Mouse (Mus musculus): ENCODE data around the gene Pomt2.

The Pomt2 gene

DNA sequence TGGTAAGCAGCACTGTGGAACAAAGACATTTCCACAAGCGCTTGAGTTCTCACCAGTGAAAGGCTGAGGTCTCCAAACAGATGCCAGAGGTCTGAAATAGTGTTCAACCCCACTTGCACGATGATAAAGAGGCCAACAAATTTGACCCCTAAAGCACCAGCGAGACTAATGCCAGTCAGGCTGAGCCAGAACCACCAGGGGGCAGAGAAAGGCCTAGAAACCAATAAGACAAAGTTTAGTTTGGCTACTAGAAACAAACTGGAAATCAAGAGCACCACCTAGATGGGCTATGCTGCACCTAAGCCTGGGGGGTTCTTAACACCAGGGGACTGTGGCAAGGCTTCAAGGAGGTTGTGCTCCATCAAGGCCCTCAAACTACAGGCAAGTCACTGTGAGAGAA lies 16.1 kb downstream of the Pomt2 start:
- intact Hi-C loops (cut with DNase I): loop anchor here (5.0 to 10.0 kb wide), 2 partner anchors 111 to 203 kb away; no protein-coding TSS in a partner anchor

DNA sequence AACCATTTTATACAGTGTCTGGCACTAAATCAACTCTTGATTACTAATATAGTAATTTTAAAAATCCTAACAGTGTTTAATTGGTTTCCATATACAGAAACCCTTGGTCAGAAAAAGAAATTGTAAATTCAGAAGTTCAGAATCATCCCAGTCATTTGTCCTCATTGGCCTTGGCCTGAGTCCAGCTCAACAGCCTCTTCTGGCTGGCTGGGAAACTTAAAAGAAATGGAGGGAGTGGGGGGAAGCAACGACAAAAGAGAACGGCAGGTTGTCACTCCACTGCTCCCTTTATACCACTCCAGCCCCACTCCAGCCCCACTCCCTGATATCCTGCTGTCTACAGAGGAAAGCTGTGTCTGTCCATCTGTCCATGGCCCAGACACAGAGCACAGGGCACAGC lies 16.6 kb downstream of the Pomt2 start:
- intact Hi-C loops (cut with DNase I): loop anchor here (5.0 to 10.0 kb wide), 2 partner anchors 111 to 204 kb away; no protein-coding TSS in a partner anchor

DNA sequence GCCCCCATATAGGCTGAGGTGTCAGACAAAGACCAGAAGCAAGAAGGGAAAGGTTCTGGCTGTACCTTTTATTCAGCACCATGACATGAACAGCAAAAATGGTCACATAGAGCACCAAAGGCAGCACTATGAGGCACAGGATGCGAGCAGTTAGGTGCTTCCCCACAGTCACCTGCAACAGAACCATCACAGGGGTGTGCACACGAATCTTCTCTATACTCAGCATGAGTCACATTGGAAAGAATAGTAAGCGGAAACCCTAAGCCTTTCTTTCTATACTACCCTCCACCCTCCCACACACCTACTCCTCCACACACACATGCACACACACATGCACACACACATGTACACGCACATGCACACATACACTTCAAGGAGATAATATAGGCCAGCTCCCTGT lies 17.5 kb downstream of the Pomt2 start:
- intact Hi-C loops (cut with DNase I): loop anchor here (5.0 to 10.0 kb wide), 2 partner anchors 112 to 205 kb away; no protein-coding TSS in a partner anchor

DNA sequence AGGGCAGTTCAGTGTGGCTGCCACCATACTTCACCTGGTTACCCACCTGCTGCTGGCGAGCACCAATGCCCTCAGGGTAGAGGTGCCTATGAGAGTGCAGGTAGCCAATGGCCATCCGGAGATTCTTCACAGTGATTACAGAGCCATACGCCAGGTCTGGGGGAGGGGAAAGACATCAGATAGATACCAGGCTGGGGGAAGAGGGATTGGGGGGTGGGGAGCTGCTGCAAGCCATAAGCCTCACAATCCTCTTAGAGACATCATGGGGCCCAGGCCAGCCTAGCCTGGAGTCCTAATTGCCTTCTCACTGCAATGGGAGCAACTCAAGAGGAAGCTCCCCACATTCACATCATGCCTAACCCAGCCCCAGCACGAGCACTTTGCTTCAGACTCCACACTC lies 20.5 kb downstream of the Pomt2 start:
- intact Hi-C loops (cut with DNase I): no loop called here

DNA sequence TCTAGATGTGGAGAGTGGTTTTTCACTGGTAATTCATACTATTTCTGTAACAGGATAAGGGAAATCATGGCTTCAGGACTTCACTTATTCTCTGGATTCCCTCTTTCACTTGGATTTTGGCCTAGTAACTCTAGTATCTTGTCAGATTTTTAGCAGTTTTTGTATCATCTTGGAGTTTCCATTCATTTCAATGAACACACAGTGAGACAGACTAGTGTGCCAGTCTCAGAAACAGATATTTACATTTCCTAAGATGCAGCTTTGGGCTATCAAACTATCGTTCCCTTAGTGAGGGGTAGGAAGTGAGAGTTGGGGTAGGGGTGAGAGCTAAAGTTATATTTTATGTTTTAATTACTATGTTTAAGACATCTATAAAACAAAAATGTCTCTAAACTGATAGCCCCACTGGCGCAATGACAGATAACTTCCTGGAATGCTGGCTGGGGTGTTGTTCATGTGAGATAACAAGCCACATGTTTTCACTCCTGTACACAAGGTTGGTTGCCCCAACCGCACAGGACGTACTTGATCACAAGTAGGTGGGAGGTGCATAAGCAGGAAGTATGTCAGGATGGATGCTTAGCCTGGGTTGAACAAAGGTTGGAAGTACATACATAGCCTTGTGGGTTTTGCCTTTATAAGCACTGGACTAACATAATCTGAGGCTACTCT lies 25.7 kb downstream of the Pomt2 start:
- intact Hi-C loops (cut with DNase I): no loop called here

DNA sequence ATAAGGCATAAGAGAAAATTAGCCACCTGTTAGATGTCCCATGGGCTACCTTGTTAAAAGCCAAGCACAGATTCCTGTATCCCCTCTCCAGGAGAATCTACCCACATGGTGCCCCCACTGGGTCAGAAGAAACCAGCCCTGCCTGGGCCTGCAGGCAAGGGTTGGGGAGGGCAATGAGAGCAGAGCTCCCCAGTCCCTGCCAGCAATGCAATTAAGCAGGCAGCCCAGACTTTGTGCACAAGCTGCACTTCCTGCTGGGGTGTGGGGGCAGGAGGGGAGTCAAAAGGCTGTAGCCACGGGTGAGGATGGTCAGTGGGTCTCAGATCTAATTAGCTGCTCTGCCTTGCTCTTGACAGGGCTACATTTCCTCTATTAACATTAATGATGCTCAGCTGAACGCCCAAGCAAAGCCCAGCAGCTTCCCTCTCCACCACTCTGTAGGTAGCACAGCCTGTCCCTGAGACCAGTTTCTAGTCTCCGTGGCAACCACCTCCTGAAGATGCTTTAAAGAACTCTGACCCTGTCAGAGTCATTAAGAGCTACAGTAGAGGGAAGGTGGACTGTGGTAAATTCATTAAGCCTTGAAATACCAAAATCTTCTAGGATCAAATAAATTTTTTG lies 40.3 kb downstream of the Pomt2 start:
- intact Hi-C loops (cut with DNase I): no loop called here

DNA sequence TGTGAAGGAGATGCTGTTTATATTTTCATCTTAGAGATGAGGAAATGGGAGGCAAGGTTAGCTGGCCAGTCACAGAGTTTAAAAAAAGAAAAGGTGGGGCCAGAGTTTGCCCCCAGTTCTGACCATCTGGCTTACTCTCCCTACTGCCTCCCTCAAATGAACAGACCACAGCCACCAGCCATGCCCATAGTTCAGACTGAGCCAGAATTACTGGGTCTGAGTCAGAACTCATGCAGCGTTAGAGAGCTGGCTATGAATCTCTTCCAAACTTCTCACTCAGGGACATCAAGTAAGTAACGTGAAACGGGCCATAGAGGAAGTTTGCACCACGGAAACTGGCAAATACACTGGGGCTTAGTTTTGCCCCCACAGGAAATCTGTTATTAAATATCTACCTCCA lies 43.0 kb downstream of the Pomt2 start:
- intact Hi-C loops (cut with DNase I): no loop called here

DNA sequence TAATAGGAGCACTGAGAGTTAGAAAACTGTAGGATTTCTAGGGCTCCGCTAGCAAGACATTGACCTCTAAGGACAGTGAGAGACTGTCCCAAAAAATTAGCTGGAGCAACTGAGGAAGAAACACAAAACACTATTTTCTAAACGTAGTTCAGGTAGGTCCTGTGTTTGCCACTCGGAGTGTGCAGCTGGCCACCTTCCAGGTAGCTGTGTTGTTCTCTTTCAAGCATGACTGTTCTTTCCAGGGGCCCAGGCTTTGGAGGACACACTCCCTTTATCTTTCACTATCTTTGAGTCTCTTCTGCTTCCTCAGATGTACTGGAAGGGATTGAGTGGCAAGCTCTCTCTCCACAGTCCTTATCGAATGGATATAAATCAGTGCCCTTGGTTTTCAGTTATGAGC lies 44.3 kb downstream of the Pomt2 start:
- intact Hi-C loops (cut with DNase I): no loop called here

DNA sequence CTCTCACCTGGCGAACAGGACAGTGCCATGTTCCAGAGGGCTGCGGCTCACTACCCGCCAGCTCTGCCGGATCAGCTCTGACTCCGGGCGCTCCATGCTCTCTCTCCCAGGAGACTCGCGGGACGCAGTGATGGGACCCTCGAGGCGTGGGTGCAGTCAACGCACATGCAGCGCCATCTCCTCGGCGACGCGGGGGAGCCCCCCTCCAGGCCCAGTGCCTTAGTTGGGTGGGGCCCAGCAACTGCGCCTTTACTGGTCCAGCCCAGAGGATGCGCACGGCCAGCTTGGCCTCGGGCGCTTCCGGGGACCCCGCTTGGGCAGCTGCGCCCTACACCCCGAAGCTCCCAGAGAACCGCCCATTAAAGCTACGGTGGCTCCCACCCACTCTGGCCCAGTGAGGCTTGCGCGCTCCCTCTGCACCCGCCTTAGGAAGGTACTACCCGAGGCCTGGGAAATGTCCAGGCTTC lies 45.6 kb downstream of the Pomt2 start, which contains the start of gene Ngb:
Gene Ngb, minus strand, starts transcription at position 375 of the 467 bp plus-strand sequence.
- intact Hi-C loops (cut with DNase I): no loop called here

DNA sequence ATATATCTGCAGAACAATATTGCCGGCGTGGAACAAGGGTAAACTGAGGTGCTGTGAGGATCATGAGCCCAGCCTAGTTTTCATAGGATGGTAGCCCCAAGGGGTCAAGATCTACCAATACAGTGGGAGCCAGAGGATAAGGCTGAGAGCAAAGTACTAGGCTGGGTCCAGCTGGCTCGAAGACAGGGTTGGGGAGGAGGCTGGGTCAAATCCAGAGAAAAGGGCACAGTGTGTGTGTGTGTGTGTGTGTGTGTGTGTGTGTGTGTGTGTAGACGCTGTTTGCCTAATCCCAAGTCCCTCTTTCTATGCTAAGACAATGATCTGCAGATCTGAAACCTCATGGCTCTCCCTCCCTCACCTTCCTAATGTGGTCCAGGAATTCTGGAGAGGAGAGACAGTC lies 47.4 kb downstream of the Pomt2 start:
- intact Hi-C loops (cut with DNase I): no loop called here

DNA sequence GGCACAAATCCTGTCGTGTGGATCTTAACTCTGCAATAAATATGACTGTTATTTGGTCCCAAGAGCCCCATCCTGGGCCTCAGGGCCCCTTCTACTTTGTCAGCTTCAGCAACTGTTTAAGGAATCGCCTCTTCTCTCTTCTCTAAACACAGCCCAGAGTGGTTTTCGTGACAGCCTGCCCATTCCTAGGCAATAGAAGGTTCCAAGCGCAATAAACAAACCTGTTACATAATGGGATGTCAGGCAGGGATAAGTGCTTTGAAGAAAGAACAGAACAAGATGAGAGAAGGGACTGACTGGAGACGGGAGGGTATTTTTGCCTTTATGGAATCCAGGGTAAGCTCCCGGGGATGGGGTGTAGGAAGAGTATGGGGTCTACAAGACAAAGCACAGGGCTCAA lies 54.1 kb downstream of the Pomt2 start:
- intact Hi-C loops (cut with DNase I): no loop called here

DNA sequence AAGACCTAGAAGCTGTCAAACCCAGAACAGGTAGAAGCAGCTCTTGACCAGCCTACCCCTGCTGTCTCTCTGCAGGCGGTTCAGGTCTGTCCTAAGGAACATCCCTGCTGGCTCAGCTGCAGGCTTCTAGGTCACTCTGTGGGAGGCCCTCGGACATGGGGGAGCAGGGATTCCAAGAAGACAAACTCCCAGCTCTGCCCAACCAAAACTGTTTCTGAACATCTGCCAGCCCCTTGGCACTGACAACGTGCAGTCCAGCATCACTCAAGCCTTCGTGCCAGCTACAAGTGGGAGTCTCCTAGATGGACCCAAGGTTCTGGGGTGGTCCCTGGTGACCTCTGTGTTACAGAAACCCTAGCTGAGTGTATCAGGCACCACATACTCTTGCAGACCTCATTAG lies 54.5 kb downstream of the Pomt2 start:
- intact Hi-C loops (cut with DNase I): no loop called here

DNA sequence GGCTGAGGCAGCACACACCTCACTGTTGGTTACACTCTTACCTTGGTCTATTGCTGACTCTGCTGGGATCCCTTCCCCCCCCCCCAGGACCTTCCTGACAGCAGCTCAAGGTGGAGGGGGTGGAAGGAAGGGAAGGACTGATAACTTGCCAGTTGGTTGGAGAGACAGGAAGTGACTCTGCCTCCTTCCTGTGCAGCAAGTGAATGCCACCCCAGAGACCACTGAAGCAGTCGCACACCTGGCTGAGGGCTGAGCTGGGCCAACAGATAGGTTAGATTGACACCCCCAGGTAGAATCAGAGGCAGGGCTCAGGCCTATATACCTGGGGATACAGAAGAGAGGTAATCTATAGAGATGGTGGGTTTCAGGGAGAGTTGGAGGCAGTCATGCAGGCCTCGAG lies 55.9 kb downstream of the Pomt2 start:
- intact Hi-C loops (cut with DNase I): no loop called here

DNA sequence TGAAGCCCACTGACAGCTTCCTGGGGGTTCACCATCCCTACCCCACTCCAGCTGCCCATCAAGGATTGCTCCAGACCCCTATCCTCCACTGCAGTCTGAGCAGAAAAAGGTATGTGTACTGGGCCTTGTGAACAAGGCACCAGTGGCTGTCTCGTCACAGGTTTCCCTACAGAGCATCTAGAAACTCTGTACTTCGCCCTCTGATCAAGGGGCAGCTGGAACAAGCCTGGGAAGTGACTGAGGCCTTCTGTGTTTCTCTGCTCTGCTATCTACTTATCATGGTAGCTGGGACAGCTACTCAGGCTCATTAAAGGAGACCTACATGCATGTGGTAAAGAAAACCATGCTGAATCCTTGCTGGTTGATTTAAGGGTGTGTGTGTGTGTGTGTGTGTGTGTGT lies 58.1 kb downstream of the Pomt2 start:
- intact Hi-C loops (cut with DNase I): no loop called here

DNA sequence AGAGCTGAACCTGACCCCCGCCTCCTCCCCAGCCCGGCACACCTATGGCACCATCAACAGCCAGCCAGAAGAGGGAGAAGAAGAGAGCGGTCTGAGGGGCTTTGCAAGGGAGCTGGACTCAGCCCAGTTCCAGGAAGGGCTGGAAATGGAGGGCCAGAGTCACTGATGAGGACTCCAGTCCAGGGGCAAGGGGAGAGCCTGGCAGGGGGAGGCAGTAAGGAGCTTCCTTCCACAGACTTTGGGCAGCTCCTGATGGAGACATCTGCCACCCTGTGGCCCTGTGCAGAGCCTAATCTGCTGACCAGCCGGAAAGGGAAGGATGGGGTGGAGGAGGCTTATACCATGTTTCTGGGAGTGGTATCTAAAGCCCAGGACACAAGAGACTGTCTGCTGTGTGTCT lies 58.5 kb downstream of the Pomt2 start:
- intact Hi-C loops (cut with DNase I): no loop called here

DNA sequence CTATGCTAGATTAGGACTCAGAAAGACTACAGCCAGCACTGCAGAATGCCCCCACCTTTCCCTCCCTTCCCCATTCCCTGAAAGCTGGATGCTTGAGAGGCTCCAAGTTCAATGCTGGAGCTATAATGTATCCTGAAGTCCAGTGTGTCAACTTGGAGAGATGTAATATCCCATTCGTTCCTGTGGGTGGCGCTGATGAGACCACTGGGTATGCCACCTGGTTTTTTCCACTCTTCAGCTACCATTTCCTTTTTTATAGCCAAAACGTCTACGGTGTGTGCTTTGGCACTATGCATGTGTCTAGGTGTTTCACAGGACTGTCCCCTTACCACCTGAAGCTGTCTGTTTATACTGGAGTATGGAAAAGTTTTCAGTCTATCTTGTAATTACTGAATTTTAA lies 59.4 kb downstream of the Pomt2 start:
- intact Hi-C loops (cut with DNase I): no loop called here

DNA sequence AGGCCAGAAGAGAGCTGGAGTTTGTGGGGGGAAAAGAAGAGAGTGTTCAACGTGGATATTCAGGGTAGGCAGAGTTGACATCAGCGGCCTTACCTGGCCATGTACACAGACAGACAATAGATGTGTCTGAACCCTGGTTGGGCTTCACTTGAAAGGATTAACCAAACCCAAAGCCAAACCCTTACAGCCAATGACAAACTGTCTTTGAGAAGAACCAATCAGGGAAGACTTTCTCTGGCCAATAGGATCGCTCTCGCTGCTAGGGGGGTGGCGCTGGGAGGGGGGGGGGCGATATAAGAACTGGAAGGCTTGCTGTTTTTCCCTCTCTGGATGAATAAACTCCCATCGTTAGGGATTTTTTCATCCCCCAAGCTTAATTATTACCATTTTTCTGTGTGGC lies 60.5 kb downstream of the Pomt2 start:
- intact Hi-C loops (cut with DNase I): no loop called here

DNA sequence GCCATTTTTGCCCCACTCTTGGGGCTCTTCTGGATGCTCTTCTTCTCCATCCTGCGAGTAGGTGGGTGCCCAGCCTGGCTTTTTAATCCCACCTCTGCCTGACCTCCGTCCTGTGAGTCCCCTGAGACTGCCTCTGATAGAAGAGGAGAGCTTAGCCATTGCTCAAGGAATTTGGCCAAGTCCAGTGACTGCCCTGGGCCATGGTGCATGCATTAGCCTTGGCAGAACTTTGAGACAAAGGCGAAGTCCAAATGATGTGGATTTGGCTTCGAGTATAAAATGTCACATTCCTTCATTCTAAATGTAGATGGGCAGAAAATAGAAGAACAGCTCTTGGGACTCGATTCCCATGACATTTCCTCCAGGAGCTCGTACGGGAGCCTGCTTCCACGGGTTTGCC lies 65.0 kb downstream of the Pomt2 start:
- intact Hi-C loops (cut with DNase I): no loop called here

DNA sequence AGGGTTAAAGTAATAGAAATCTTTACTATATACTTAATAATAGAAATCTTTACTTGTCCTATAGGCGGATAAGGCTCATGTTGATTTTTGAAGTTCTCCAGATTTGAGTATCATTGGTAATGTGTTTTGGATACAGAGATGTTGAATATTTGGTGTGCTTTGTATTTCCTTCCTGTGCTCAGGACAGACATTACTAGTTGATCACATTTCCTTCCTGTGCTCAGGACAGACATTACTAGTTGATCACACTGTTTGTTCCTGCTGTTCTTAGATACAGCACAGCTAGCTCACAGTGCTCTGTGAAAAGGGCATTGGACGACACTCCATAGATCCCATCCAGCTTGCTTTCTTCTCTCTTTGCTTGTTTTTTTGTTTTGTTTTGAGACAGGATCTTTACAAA lies 71.2 kb downstream of the Pomt2 start:
- intact Hi-C loops (cut with DNase I): no loop called here

DNA sequence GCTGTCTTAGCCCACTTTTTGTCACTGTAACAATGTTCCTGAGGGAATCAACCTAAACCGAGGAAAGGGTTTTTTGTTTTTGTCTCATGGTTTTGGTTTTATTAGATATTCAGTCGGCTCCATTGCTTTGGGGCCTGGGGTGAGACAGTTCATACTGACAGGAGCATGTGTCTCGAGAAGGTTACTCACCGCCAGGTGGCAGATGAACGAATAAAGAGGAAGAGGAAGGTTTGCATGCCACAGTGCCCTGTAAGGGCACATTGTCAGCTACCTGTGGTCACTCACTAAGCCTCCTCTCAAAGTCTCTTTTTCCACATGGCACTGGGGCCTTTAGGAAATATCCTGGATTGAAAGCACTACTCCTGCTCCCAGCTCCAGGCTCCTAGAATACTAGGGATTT lies 77.2 kb downstream of the Pomt2 start:
- intact Hi-C loops (cut with DNase I): no loop called here

DNA sequence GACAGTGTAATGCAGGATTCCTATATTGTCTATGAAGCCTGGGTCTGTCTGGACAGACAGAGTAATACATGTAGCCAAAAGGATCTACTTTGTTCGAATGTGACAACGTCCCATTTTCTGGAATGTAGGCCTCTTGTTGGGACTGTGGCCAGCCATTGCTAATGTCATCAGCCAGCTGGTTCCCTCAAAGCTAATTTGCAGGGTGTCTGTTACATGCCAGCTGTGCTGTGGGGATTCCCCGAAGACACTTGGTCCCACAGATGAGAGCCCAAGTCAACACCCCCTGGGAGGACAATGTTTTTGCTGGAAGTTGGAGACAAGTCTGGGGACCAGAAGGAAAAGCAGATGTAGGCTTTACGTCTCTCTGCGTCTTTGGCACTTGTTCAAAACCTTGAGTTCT lies 81.3 kb downstream of the Pomt2 start:
- intact Hi-C loops (cut with DNase I): no loop called here

DNA sequence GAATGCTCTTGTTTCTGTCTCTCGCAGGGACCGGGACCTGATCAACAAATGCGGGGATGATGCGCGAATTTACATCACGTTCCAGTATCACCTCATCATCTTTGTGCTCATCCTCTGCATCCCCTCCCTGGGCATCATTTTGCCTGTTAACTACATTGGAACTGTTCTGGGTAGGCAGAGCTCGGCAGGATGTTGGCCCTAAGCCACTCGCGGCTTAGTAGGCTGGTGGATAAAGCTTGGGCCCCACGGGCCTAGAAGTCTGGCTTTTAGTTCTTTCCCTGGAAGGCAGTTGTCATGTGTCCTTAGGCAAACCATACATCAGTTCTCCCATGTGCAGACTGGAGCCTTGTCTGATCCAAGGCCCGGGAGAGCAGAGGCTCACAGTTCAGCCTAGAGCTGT lies 82.3 kb downstream of the Pomt2 start:
- intact Hi-C loops (cut with DNase I): no loop called here

DNA sequence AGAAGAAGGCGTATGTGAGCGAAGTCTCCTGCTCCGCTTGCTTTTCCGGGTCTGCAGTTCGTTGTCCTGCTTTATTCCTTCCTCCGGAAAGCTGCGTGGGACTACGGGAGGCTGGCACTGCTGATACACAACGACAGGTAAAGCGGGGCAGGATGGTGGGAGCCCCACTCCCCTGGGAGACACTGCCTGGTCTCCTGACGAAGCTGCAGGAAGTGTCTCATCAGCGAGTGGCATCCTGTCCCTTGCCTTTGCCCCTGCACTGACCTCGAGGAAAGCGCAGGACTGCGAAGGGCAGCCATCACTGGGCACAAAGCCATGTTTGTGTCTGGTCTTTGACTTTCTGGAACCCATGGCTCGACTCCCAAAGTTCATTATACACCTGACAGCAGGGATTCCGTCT lies 90.7 kb downstream of the Pomt2 start:
- intact Hi-C loops (cut with DNase I): no loop called here
